Mouse (Mus musculus) myocyte (in vitro differentiated cells): ENCODE measurements at regions not wholly inside any gene's neighbourhood (a gene's known extent, or its start where the extent isn't known, plus 50 kb on each side); places are given as distances from the start of the nearest gene placed in this dataset.

ENCODE experiments used
- H3K27me3 ChIP-seq: one replicate; pipeline ENCODE4 v1.6.1; 2011; ENCODE audit not compliant: control insufficient read depth, insufficient read depth, insufficient read length
- H3K36me3 ChIP-seq: one replicate; pipeline ENCODE4 v1.6.1; 2011; ENCODE audit not compliant: control insufficient read depth, insufficient read depth
- H3K4me2 ChIP-seq: one replicate; pipeline ENCODE4 v1.6.1; 2011; ENCODE audit warnings: low read depth, control low read depth
- H3K4me3 ChIP-seq: one replicate; pipeline ENCODE4 v1.5.1; 2011; ENCODE audit warnings: mild to moderate bottlenecking, control low read depth, moderate library complexity
- H3K79me2 ChIP-seq: one replicate; pipeline ENCODE4 v1.6.1; 2011; ENCODE audit not compliant: control insufficient read depth, insufficient read depth
- H3ac ChIP-seq: one replicate; pipeline ENCODE4 v1.6.1; 2011; ENCODE audit not compliant: control insufficient read depth, insufficient read length
- CEBPB ChIP-seq: IDR thresholded peaks from 2 replicates; pipeline ENCODE4 v1.6.1; 2011; ENCODE audit warnings: mild to moderate bottlenecking, moderate library complexity; ENCODE audit not compliant: poor library complexity, insufficient read depth, severe bottlenecking
- E2F4 ChIP-seq: IDR thresholded peaks from one replicate; pipeline ENCODE4 v1.6.1; 2011; ENCODE audit warnings: mild to moderate bottlenecking, control low read depth, moderate library complexity; ENCODE audit not compliant: insufficient read depth
- MAX ChIP-seq: IDR thresholded peaks from one replicate; pipeline ENCODE4 v1.6.1; 2011; ENCODE audit warnings: low read depth, mild to moderate bottlenecking, control low read depth
- MYOD1 ChIP-seq, 3 experiments: IDR thresholded peaks; one replicate each; pipeline ENCODE4 v1.6.1; 2011; ENCODE audit warnings: control low read depth in 2 of 3, low read depth in 2 of 3, mild to moderate bottlenecking in 2 of 3, moderate library complexity in 1 of 3; ENCODE audit not compliant: insufficient read length in 2 of 3, control insufficient read depth in 1 of 3
- MYOG ChIP-seq, 3 experiments: IDR thresholded peaks; one replicate each; pipeline ENCODE4 v1.6.1; 2011; ENCODE audit warnings: control low read depth in 2 of 3, low read depth in 2 of 3, mild to moderate bottlenecking in 2 of 3; ENCODE audit not compliant: insufficient read length in 2 of 3, control insufficient read depth in 1 of 3, insufficient read depth in 1 of 3
- POLR2A ChIP-seq: IDR thresholded peaks from one replicate; pipeline ENCODE4 v1.6.1; 2011; ENCODE audit warnings: low read depth, mild to moderate bottlenecking, control low read depth, moderate library complexity; ENCODE audit not compliant: insufficient read length
- POLR2AphosphoS2 ChIP-seq: IDR thresholded peaks from one replicate; pipeline ENCODE4 v1.6.1; 2011; ENCODE audit warnings: low read depth, control low read depth; ENCODE audit not compliant: insufficient read length
- REST ChIP-seq: IDR thresholded peaks from one replicate; pipeline ENCODE4 v1.6.1; 2011; ENCODE audit warnings: mild to moderate bottlenecking, control low read depth, moderate library complexity; ENCODE audit not compliant: insufficient read depth, insufficient read length
- SRF ChIP-seq: IDR thresholded peaks from one replicate; pipeline ENCODE4 v1.6.1; 2011; ENCODE audit warnings: low read depth; ENCODE audit not compliant: control insufficient read depth, insufficient read length
- TCF12 ChIP-seq: IDR thresholded peaks from one replicate; pipeline ENCODE4 v1.6.1; 2011; ENCODE audit warnings: mild to moderate bottlenecking, control low read depth; ENCODE audit not compliant: poor library complexity, insufficient read depth, severe bottlenecking
- TCF3 ChIP-seq: IDR thresholded peaks from one replicate; pipeline ENCODE4 v1.6.1; 2011; ENCODE audit warnings: low read depth, control low read depth; ENCODE audit not compliant: insufficient read length
- USF1 ChIP-seq: IDR thresholded peaks from one replicate; pipeline ENCODE4 v1.6.1; 2011; ENCODE audit warnings: low read depth, mild to moderate bottlenecking, control low read depth, moderate library complexity

DNA sequence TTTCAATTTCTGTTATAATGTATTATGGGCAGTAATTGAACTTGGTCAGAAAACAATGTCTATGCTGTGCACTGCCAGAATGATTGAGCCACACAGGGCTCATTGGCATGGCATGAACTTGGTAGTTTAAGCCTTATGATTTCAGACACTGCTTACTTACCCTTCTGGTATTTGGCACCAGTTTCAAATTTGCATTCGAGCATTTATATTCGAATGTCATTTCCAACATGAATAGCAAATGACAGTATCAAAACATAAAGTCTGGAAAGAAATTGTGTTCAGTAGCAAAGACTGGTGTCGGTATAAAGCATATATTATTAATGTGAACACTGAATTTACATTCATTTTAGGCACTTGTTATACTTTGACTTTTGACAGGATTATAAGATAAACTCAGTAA, 50.8 kb upstream of the Robo2 start:
- H3K4me3 ChIP-seq = no peak overlapping the region
- H3K36me3 ChIP-seq = no peaks in the 10 kb centered on the region
- H3ac ChIP-seq = no peak overlapping the region
- no peaks in the 10 kb centered on the region for H3K27me3 ChIP-seq
- H3K4me2 ChIP-seq = no peak overlapping the region
- H3K79me2 ChIP-seq = no peaks in the 10 kb centered on the region
- TF ChIP-seq USF1 (no peak), CEBPB (no peak), TCF3 (no peak), E2F4 (no peak), MYOG (IDR thresholded peaks at IDR 0.05; ENCODE audit: control insufficient read depth in 1 of 3, insufficient read depth in 1 of 3, insufficient read length in 2 of 3, low read depth in 2 of 3) (no peak), MAX (no peak), MYOD1 (IDR thresholded peaks at IDR 0.05; ENCODE audit: control insufficient read depth in 1 of 3, insufficient read length in 2 of 3, low read depth in 2 of 3) (no peak), POLR2AphosphoS2 (no peak), TCF12 (no peak), SRF (no peak), REST (no peak), POLR2A (no peak)
